Mouse (Mus musculus): Measurements from ENCODE around the gene Slc36a1. TPM values are rescaled to one million over a fixed set of nuclear protein-coding genes. Genes with fewer than 3 reads are reported as not detected.

Gene Slc36a1
- polyA plus RNA-seq, 1 experiment from 2014 or later: 1.9 TPM

DNA sequence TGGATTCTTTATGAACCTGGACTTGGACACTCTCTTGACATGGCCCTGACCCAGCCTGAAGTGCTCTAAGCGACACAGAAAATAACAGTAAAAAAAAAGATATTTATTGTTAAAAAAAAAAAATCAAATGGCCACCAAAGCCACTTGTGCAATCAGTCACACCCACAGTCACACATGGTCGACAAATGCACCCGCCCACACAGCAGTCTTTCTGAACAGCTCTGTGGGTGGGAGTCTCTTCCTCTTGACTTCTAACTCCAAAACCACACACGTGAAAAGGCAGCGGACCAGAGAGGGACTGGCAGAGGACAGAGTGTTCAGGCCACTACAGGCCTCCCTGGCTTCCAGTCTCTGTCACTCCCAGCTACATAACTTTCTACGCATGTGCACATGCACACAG, 46.4 kb downstream of the Slc36a1 start:
- ATAC-seq (replicated peaks; ENCODE audit: low FRiP score, low read depth): no peak
- Histone ChIP-seq H3K27ac (no peak overlapping the region), H3K27me3 (ENCODE audit: insufficient read depth, low read length) (no peaks in the 10 kb centered on the region), H3K4me1 (replicated peaks; ENCODE audit: insufficient read depth, low read length) (no peaks in the 10 kb centered on the region), H3K9ac (ENCODE audit: low read depth, low read length) (no peak overlapping the region), H3K4me3 (replicated peaks; ENCODE audit: low read depth, low read length) (no peak overlapping the region), H3K36me3 (ENCODE audit: insufficient read depth, low read length) (no peaks in the 10 kb centered on the region), H3K9me3 (replicated peaks; ENCODE audit: low read length) (no peaks in the 10 kb centered on the region), H3K4me2 (ENCODE audit: low read length) (no peak overlapping the region)
- WGBS: 34% methylated on average over 6 of the region's 6 CpGs
- DNase-seq (ENCODE audit: low spot score): peak; percentile 16
- no peak for TF ChIP-seq CTCF (IDR thresholded peaks at IDR 0.05; ENCODE audit: low read depth)

DNA sequence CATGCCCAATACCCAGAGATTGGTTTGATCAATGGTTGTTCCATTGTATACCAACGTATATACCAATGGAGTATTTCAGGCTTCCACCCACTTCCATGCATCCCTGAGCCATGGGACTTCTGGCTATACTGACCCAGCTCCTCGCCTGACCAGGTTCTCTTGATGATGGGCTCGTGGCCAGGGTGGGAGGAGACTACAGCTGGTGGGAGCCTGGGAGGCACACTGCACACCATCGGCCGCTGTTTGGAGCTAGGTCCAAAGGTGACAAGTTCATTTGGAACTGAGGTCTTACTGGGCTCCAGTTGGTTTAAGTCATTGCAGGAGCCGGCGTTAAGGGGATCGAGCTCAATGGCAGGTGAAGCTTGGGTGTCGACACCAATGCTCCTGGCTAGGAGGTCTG, 49.2 kb downstream of the Slc36a1 start:
- no peak overlapping the region for H3K9ac ChIP-seq (ENCODE audit: low read depth, low read length)
- no peaks in the 10 kb centered on the region for H3K36me3 ChIP-seq (ENCODE audit: insufficient read depth, low read length)
- ATAC-seq (replicated peaks; ENCODE audit: low FRiP score, low read depth) (no peak; the same call in 1 of the 2 replicates), DNase-seq (ENCODE audit: low spot score) (no peak)
- H3K27ac ChIP-seq: no peak overlapping the region
- H3K9me3 ChIP-seq (replicated peaks; ENCODE audit: low read length): no peaks in the 10 kb centered on the region
- H3K27me3 ChIP-seq (ENCODE audit: insufficient read depth, low read length): no peaks in the 10 kb centered on the region
- no peaks in the 10 kb centered on the region for H3K4me1 ChIP-seq (replicated peaks; ENCODE audit: insufficient read depth, low read length)
- no peak for TF ChIP-seq CTCF (IDR thresholded peaks at IDR 0.05; ENCODE audit: low read depth)
- H3K4me2 ChIP-seq (ENCODE audit: low read length): no peak overlapping the region
- WGBS: 82% methylated on average over 9 of the region's 9 CpGs
- H3K4me3 ChIP-seq (replicated peaks; ENCODE audit: low read depth, low read length): no peak overlapping the region

DNA sequence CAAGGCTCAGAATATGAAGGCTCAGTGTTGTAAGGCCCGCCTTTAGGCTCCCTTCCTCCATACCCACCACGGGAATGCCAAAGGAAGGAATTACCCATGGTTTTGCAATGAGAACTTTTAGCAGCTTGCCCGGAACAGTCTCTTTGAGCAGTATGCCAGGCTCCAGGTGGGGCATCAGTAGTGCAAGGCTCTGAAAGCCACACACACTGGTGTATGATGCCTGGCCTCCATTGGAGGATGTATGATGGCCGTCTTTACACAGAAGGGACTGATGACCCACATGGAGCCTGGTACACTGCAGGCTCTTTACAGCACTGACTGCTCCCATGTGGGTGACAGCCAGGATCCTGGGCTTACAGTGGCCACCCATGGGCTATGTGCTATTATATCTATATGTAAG, 57.0 kb downstream of the Slc36a1 start:
- Histone ChIP-seq H3K9me3 (replicated peaks; ENCODE audit: low read length) (no peaks in the 10 kb centered on the region), H3K4me2 (ENCODE audit: low read length) (no peak overlapping the region), H3K27me3 (ENCODE audit: insufficient read depth, low read length) (no peaks in the 10 kb centered on the region), H3K36me3 (ENCODE audit: insufficient read depth, low read length) (no peaks in the 10 kb centered on the region), H3K4me1 (replicated peaks; ENCODE audit: insufficient read depth, low read length) (no peaks in the 10 kb centered on the region), H3K27ac (no peak overlapping the region), H3K4me3 (replicated peaks; ENCODE audit: low read depth, low read length) (no peak overlapping the region), H3K9ac (ENCODE audit: low read depth, low read length) (no peak overlapping the region)
- DNase-seq (ENCODE audit: low spot score) (no peak), ATAC-seq (replicated peaks; ENCODE audit: low FRiP score, low read depth) (no peak)
- no peak for TF ChIP-seq CTCF (IDR thresholded peaks at IDR 0.05; ENCODE audit: low read depth)
- 92% methylated on average over 4 of the region's 4 CpGs for WGBS

DNA sequence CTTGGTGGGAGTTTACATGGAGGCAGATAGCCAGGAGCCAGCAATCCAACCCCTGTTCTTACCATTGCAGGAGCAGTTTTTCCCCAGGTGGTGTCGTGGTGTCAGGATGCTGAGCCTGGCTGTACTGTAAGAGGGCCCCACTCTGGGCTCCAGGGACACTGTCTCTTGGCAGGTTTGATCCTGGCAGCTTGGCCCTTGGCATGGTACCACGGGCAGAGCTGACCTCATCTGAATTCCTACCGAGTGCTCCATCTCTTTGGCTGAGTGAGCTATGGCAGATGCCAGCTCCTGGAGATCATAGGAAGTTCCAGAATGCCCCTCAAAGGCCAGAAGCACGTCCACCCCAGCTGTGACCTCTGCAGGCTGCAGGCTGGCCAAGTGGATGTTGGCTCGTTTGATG, 57.9 kb downstream of the Slc36a1 start:
- 57% methylated on average over 5 of the region's 5 CpGs for WGBS
- no peaks in the 10 kb centered on the region for H3K27me3 ChIP-seq (ENCODE audit: insufficient read depth, low read length)

DNA sequence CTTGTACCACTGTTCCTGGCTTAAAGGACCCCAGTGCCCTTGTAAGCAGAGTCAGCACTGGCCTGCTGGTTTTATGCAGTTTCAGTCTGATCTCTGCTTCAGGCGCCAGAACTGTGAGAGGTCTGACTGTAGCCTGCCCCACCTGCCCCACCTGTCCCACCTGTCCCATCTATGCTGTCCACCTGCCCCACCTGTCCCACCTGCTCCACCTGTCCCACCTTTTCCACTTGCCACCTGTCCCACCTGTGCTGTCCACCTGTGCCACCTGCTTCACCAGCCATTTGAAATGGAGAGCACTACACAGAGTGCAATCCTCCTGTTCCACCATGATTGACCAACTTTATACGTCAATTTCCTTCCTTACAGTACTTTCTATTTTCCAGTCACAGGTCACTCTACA, 60.2 kb downstream of the Slc36a1 start:
- H3K4me3 ChIP-seq (replicated peaks; ENCODE audit: low read depth, low read length): no peak overlapping the region

More for the DNA sequence above, 57.9 kb downstream of the Slc36a1 start:
- Histone ChIP-seq H3K4me2 (ENCODE audit: low read length) (no peak overlapping the region), H3K4me1 (replicated peaks; ENCODE audit: insufficient read depth, low read length) (no peaks in the 10 kb centered on the region), H3K9me3 (replicated peaks; ENCODE audit: low read length) (no peaks in the 10 kb centered on the region), H3K9ac (ENCODE audit: low read depth, low read length) (no peak overlapping the region), H3K27ac (no peak overlapping the region), H3K4me3 (replicated peaks; ENCODE audit: low read depth, low read length) (no peak overlapping the region), H3K36me3 (ENCODE audit: insufficient read depth, low read length) (no peaks in the 10 kb centered on the region)
- DNase-seq (ENCODE audit: low spot score) (no peak), ATAC-seq (replicated peaks; ENCODE audit: low FRiP score, low read depth) (no peak)
- TF ChIP-seq CTCF (IDR thresholded peaks at IDR 0.05; ENCODE audit: low read depth): no peak

DNA sequence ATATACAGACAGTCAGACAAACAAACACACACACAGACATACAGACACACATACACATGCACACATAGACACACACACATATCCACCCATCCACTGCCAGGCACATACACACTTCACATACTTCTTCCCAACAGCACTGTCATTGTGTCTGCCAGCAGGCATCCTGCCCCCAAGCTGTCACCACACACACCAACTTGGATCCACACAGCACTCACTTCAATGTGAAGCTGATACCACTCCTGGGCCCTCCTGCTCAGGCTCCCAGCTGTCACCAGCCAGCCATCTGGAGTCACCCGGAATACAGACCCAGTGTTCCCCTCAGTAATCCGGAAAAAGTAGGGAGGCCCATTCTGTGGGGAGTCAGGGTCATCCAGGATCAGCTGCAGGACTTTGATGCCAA, 61.5 kb downstream of the Slc36a1 start:
- no peaks in the 10 kb centered on the region for H3K9me3 ChIP-seq (replicated peaks; ENCODE audit: low read length)
- TF ChIP-seq CTCF (IDR thresholded peaks at IDR 0.05; ENCODE audit: low read depth): no peak
- H3K36me3 ChIP-seq (ENCODE audit: insufficient read depth, low read length): no peaks in the 10 kb centered on the region
- no peak overlapping the region for H3K9ac ChIP-seq (ENCODE audit: low read depth, low read length)
- no peak overlapping the region for H3K4me2 ChIP-seq (ENCODE audit: low read length)
- H3K27me3 ChIP-seq (ENCODE audit: insufficient read depth, low read length): no peaks in the 10 kb centered on the region
- H3K4me3 ChIP-seq (replicated peaks; ENCODE audit: low read depth, low read length): no peak overlapping the region
- no peak for DNase-seq (ENCODE audit: low spot score)
- H3K4me1 ChIP-seq (replicated peaks; ENCODE audit: insufficient read depth, low read length): no peaks in the 10 kb centered on the region
- ATAC-seq (replicated peaks; ENCODE audit: low FRiP score, low read depth): no peak
- no peak overlapping the region for H3K27ac ChIP-seq
- 29% methylated on average over 2 of the region's 2 CpGs for whole genome bisulfite sequencing

More for the DNA sequence above, 60.2 kb downstream of the Slc36a1 start:
- Histone ChIP-seq H3K27ac (no peak overlapping the region), H3K27me3 (ENCODE audit: insufficient read depth, low read length) (no peaks in the 10 kb centered on the region), H3K36me3 (ENCODE audit: insufficient read depth, low read length) (no peaks in the 10 kb centered on the region), H3K9ac (ENCODE audit: low read depth, low read length) (no peak overlapping the region), H3K4me1 (replicated peaks; ENCODE audit: insufficient read depth, low read length) (no peaks in the 10 kb centered on the region), H3K9me3 (replicated peaks; ENCODE audit: low read length) (no peaks in the 10 kb centered on the region), H3K4me2 (ENCODE audit: low read length) (no peak overlapping the region)
- no peak for DNase-seq (ENCODE audit: low spot score)
- TF ChIP-seq CTCF (IDR thresholded peaks at IDR 0.05; ENCODE audit: low read depth): no peak
- 79% methylated on average over 2 of the region's 2 CpGs for WGBS
- no peak for ATAC-seq (replicated peaks; ENCODE audit: low FRiP score, low read depth)

DNA sequence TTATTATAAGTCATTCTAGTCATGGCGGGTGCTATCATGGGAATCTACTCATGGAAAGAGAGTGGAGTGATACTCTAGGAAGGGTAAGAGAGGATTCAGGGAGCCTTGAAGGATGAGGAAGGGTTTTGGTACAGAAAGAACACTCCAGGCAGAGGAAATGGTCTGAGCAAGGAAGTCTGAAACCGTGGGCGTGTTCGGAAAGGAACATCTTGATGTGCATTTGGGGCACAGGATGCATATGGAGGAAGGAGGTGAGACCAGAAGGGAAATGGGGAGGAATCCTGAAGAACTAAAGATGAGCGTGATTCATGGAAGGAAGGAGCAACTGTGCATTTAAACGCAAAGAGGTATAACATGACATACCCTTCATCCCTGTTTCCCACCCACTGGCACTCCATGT, 64.4 kb downstream of the Slc36a1 start:
- Histone ChIP-seq H3K4me1 (replicated peaks; ENCODE audit: insufficient read depth, low read length) (no peaks in the 10 kb centered on the region), H3K4me2 (ENCODE audit: low read length) (no peak overlapping the region), H3K27ac (no peak overlapping the region), H3K9ac (ENCODE audit: low read depth, low read length) (no peak overlapping the region), H3K4me3 (replicated peaks; ENCODE audit: low read depth, low read length) (no peak overlapping the region), H3K27me3 (ENCODE audit: insufficient read depth, low read length) (no peaks in the 10 kb centered on the region), H3K36me3 (ENCODE audit: insufficient read depth, low read length) (no peaks in the 10 kb centered on the region), H3K9me3 (replicated peaks; ENCODE audit: low read length) (no peaks in the 10 kb centered on the region)
- DNase-seq (ENCODE audit: low spot score): no peak
- no peak for ATAC-seq (replicated peaks; ENCODE audit: low FRiP score, low read depth)
- TF ChIP-seq CTCF (IDR thresholded peaks at IDR 0.05; ENCODE audit: low read depth): no peak
- WGBS: 83% methylated on average over 6 of the region's 6 CpGs
